Mouse (Mus musculus) CH12.LX (cell line): ENCODE measurements around the gene Btn1a1. TPM values are rescaled to one million over a fixed set of nuclear protein-coding genes. Genes with fewer than 3 reads are reported as not detected.
A peak's percentile ranks its signal among the peaks of the same experiment; 100 is the strongest.

Source experiments
- DNase-seq: peaks from one replicate; pipeline ENCODE4 v3.0.0-alpha.2; 2013; ENCODE audit errors: extremely low read depth
- H3K27ac ChIP-seq: 2 replicates; pipeline ENCODE4 v1.5.1; 2012; ENCODE audit warnings: low read depth, mild to moderate bottlenecking, control low read depth, moderate library complexity; ENCODE audit not compliant: insufficient read depth
- H3K27me3 ChIP-seq: replicated peaks from 2 replicates; pipeline ENCODE3; 2012; ENCODE audit warnings: inconsistent platforms
- H3K36me3 ChIP-seq, 2 experiments: replicated peaks in 1 of 2; 2 replicates each; pipeline versions ENCODE3 to v1.6.1; 2012; ENCODE audit warnings: inconsistent platforms in 1 of 2, low read length in 1 of 2, mild to moderate bottlenecking in 1 of 2, mixed read lengths in 1 of 2, moderate library complexity in 1 of 2; ENCODE audit not compliant: control insufficient read depth in 1 of 2, insufficient read depth in 1 of 2
- H3K4me1 ChIP-seq, 2 experiments: 2 replicates each; pipeline ENCODE4 v1.6.1; 2012; ENCODE audit warnings: inconsistent platforms in 1 of 2, moderate library complexity in 1 of 2; ENCODE audit not compliant: insufficient read depth in 2 of 2, control insufficient read depth in 1 of 2
- H3K4me2 ChIP-seq: 2 replicates; pipeline ENCODE4 v1.6.1; 2012; ENCODE audit warnings: low read depth, mild to moderate bottlenecking, control low read depth; ENCODE audit not compliant: poor library complexity, insufficient read depth, severe bottlenecking
- H3K4me3 ChIP-seq, 3 experiments: fragments of 150-350 bp in 1 of 3; sonication (generic) in 1 of 3; replicated peaks in 1 of 3; 2 replicates each; pipeline versions ENCODE3 to v1.5.1; 2011 to 2012; ENCODE audit warnings: low read depth in 2 of 3, low read length in 2 of 3, mild to moderate bottlenecking in 2 of 3, moderate library complexity in 2 of 3, control low read depth in 1 of 3, improper control_type of control experiment in 1 of 3, inconsistent platforms in 1 of 3, mixed read lengths in 1 of 3; ENCODE audit not compliant: poor library complexity in 1 of 3
- H3K79me2 ChIP-seq: replicated peaks from 2 replicates; pipeline ENCODE4 v1.6.1; 2012; ENCODE audit warnings: mild to moderate bottlenecking, moderate library complexity; ENCODE audit not compliant: control insufficient read depth, poor library complexity, insufficient read depth, severe bottlenecking; ENCODE audit errors: extremely low read depth
- H3K9ac ChIP-seq: 2 replicates; pipeline ENCODE4 v1.6.1; 2012; ENCODE audit warnings: low read depth, mild to moderate bottlenecking, control low read depth, moderate library complexity; ENCODE audit not compliant: insufficient read depth
- H3K9me3 ChIP-seq: replicated peaks from 2 replicates; pipeline ENCODE3; 2012; ENCODE audit warnings: low read length, inconsistent platforms, mixed read lengths
- CHD1 ChIP-seq: IDR thresholded peaks from 2 replicates; pipeline ENCODE4 v1.6.1; 2012; ENCODE audit warnings: low read depth, low read length, improper control_type of control experiment, inconsistent platforms
- ELF1 ChIP-seq: IDR thresholded peaks from 2 replicates; pipeline ENCODE4 v1.6.1; 2014; ENCODE audit warnings: low read depth, mild to moderate bottlenecking, inconsistent platforms, low read length, improper control_type of control experiment
- EP300 ChIP-seq: IDR thresholded peaks from 2 replicates; pipeline ENCODE4 v1.6.1; 2011; ENCODE audit warnings: low read length, improper control_type of control experiment
- JUN ChIP-seq: IDR thresholded peaks from 2 replicates; pipeline ENCODE4 v1.6.1; 2011; ENCODE audit warnings: low read depth, mild to moderate bottlenecking, low read length, improper control_type of control experiment, moderate library complexity; ENCODE audit not compliant: insufficient read depth
- JUND ChIP-seq: conservative IDR thresholded peaks from 2 replicates; pipeline ENCODE4 v1.6.1; 2011; ENCODE audit warnings: low read depth, low read length, improper control_type of control experiment
- MAFK ChIP-seq: IDR thresholded peaks from 2 replicates; pipeline ENCODE4 v1.6.1; 2011; ENCODE audit warnings: low read length, improper control_type of control experiment; ENCODE audit not compliant: insufficient replicate concordance
- PAX5 ChIP-seq: IDR thresholded peaks from 2 replicates; pipeline ENCODE4 v1.6.1; 2012; ENCODE audit warnings: low read length, inconsistent platforms, mixed read lengths
- POLR2A ChIP-seq: IDR thresholded peaks from 2 replicates; pipeline ENCODE4 v1.6.1; 2011; ENCODE audit warnings: low read depth, mild to moderate bottlenecking, improper control_type of control experiment, low read length
- TBP ChIP-seq: conservative IDR thresholded peaks from 2 replicates; pipeline ENCODE4 v1.6.1; 2011; ENCODE audit warnings: low read depth, low read length, improper control_type of control experiment
- UBTF ChIP-seq: IDR thresholded peaks from 2 replicates; pipeline ENCODE4 v1.6.1; 2012; ENCODE audit warnings: low read depth, mild to moderate bottlenecking, inconsistent platforms, low read length, improper control_type of control experiment, moderate library complexity
- USF2 ChIP-seq: conservative IDR thresholded peaks from 2 replicates; pipeline ENCODE4 v1.6.1; 2011; ENCODE audit warnings: low read depth, low read length, improper control_type of control experiment
- ZC3H11A ChIP-seq: IDR thresholded peaks from 2 replicates; pipeline ENCODE4 v1.6.1; 2012; ENCODE audit warnings: low read depth, mild to moderate bottlenecking, inconsistent platforms, low read length, improper control_type of control experiment
- ZKSCAN1 ChIP-seq: IDR thresholded peaks from 2 replicates; pipeline ENCODE4 v1.6.1; 2012; ENCODE audit warnings: low read depth, inconsistent platforms, low read length, improper control_type of control experiment, borderline replicate concordance
- ZMIZ1 ChIP-seq: IDR thresholded peaks from 2 replicates; pipeline ENCODE4 v1.6.1; 2012; ENCODE audit warnings: low read depth, mild to moderate bottlenecking, inconsistent platforms, low read length, improper control_type of control experiment
- ZNF384 ChIP-seq: IDR thresholded peaks from 2 replicates; pipeline ENCODE4 v1.6.1; 2012; ENCODE audit warnings: low read depth, low read length, improper control_type of control experiment, inconsistent platforms
- dilution Hi-C: fragments of 300-500 bp; cut with MboI; formaldehyde crosslinking; loops from 2 replicates; pipeline ENCODE4 v1.14.3; 2020; ENCODE audit warnings: low sequenced_read_pairs; ENCODE audit not compliant: extremely low pct_unique_long_range_greater_than_20kb, extremely low pct_ligation_motif_present
- in situ Hi-C: fragments of 300-500 bp; cut with MboI; formaldehyde crosslinking; loops from 3 replicates; pipeline ENCODE4 v1.14.3; 2019; ENCODE audit warnings: low sequenced_read_pairs, low pct_ligation_motif_present, low pct_unique_long_range_greater_than_20kb, mixed read lengths
- polyA plus RNA-seq: library from polyadenylated mRNA; unstranded; fragments of >175 nt; gene quantifications from 2 replicates; pipeline ENCODE4 v1.2.1, GENCODE M21; 2012; ENCODE audit warnings: low read depth; ENCODE audit not compliant: insufficient read length
- total RNA-seq, 2 experiments: library from RNA; depleted of rRNA; stranded (reverse); fragments of 300-350 nt in 1 of 2; fragments of >200 nt in 1 of 2; gene quantifications; 2 replicates each; pipeline ENCODE4 v1.2.3; 2012 to 2014

Gene Btn1a1
- total and polyA plus RNA-seq, 3 experiments = 0.20 to 0.51 (median 0.21) TPM

DNA sequence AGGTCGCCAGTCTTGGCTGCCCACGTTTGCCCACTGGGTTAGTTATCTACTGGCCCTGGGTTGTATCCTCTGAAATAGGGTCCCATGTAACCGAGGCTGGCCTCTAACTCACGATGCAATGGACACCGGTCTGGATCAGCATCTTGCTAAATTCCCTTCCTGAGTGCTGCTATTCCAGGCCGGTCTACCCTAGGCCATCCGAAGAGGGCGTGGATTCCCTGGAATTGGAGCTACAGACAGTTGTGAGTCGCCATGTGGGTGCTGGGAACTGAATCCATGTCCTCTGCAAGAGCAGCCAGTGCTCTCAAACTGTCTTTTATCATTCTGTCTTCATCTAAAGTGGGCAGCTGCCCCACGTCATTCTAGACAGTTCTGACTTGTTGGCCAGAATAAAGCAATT, 25.8 kb downstream of the Btn1a1 start:
- TF ChIP-seq MAFK (no peak), USF2 (no peak), POLR2A (no peak), ELF1 (no peak), UBTF (no peak), EP300 (no peak), ZC3H11A (no peak), ZNF384 (no peak), PAX5 (no peak)
- TF ChIP-seq, all 38 proteins: peak for 0

GRCm38 (mm10) chr13:23438521-23438920, 27.2 kb downstream of the Btn1a1 start:
- dilution Hi-C loops = no loop called here
- peak overlapping the region; percentile 57 to 61 (median 57) for H3K4me3 ChIP-seq

More for the DNA sequence above, 25.8 kb downstream of the Btn1a1 start:
- H3K27me3 ChIP-seq = no peaks in the 10 kb centered on the region
- no peak for DNase-seq
- H3K79me2 ChIP-seq = no peaks in the 10 kb centered on the region
- H3K4me3 ChIP-seq = no peak overlapping the region
- no peak overlapping the region for H3K9ac ChIP-seq
- no peak overlapping the region for H3K4me2 ChIP-seq
- no peaks in the 10 kb centered on the region for H3K36me3 ChIP-seq
- dilution Hi-C loops = no loop called here
- H3K4me1 ChIP-seq = peaks cover 6 to 23% of the 10 kb centered on the region in 2 experiments
- no peaks in the 10 kb centered on the region for H3K9me3 ChIP-seq
- in situ Hi-C loops = loop anchor here (25.0 kb wide), 2 partner anchors 1503 to 1578 kb away; partner anchors contain the start of gene Zfp184
- no peak overlapping the region for H3K27ac ChIP-seq

DNA sequence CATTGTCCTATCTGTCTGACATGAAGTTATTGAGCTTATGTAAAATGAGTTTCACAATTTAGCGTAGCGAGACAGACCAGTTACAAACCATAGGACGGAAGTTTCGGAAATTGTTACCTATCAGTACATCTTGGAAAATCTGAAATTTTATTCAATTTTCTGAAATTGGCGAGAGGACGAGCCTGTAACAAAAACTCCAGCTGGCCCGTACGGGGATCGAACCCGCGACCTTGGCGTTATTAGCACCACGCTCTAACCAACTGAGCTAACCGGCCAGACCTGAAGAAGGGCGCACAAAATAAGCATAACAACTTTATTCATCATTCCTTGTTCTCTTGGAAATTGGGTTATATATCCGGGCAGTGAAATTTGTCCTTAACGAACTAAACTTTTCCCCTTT, 27.8 kb downstream of the Btn1a1 start:
- no peaks in the 10 kb centered on the region for H3K36me3 ChIP-seq
- TF ChIP-seq JUN (no peak), ZMIZ1 (no peak), TBP (peak; percentile 99), JUND (no peak), CHD1 (no peak), ZNF384 (no peak)
- H3K27ac ChIP-seq = no peak overlapping the region
- H3K9ac ChIP-seq = peak overlapping the region; percentile 94; the same call in 1 of the 2 replicates
- H3K4me3 ChIP-seq = peak overlapping the region; percentile 57 to 77 (median 67)
- no peaks in the 10 kb centered on the region for H3K27me3 ChIP-seq
- H3K9me3 ChIP-seq = no peaks in the 10 kb centered on the region
- dilution Hi-C loops (no loop called here), in situ Hi-C loops (loop anchor here (25.0 kb wide), 2 partner anchors 1501 to 1576 kb away; partner anchors contain the start of gene Zfp184)
- peak; percentile 85 for DNase-seq
- H3K4me2 ChIP-seq = peak overlapping the region; percentile 79
- peaks cover 6 to 19% of the 10 kb centered on the region in 2 experiments for H3K4me1 ChIP-seq
- H3K79me2 ChIP-seq = no peaks in the 10 kb centered on the region

More at GRCm38 (mm10) chr13:23438521-23438920, 27.2 kb downstream of the Btn1a1 start:
- Histone ChIP-seq H3K79me2 (no peaks in the 10 kb centered on the region), H3K4me1 (peaks cover 6 to 19% of the 10 kb centered on the region in 2 experiments), H3K36me3 (no peaks in the 10 kb centered on the region), H3K27ac (no peak overlapping the region), H3K9ac (peak overlapping the region; percentile 53; the same call in 1 of the 2 replicates), H3K27me3 (no peaks in the 10 kb centered on the region), H3K9me3 (no peaks in the 10 kb centered on the region), H3K4me2 (peak overlapping the region; percentile 95; the same call in 1 of the 2 replicates)
- DNase-seq = peak; percentile 55
- in situ Hi-C loops = loop anchor here (25.0 kb wide), 2 partner anchors 1501 to 1576 kb away; partner anchors contain the start of gene Zfp184
- no peak for TF ChIP-seq ZNF384
- peak; percentile 99 for TF ChIP-seq TBP
- no peak for TF ChIP-seq ZKSCAN1
